Mouse (Mus musculus) kidney, postnatal 0 days (tissue): ENCODE data around the gene Mapt. TPM values are rescaled to one million over a fixed set of nuclear protein-coding genes. Genes with fewer than 3 reads are reported as not detected.

Experiments used
- ATAC-seq: fragments of 200-750 bp; cut with Nextera tagmentation; replicated peaks from 2 replicates; pipeline ENCODE4 v1.8.0; 2017; ENCODE audit warnings: low read depth, moderate number of reproducible peaks, moderate TSS enrichment, moderate library complexity; ENCODE audit not compliant: low FRiP score
- DNase-seq: peaks from one replicate; pipeline ENCODE4 v3.0.0-alpha.2; 2016; ENCODE audit warnings: low spot score
- H3K27ac ChIP-seq: fragments of 300-500 bp; sonication (generic); 2 replicates; pipeline ENCODE4 v1.5.1; 2014; ENCODE audit warnings: mild to moderate bottlenecking
- H3K27me3 ChIP-seq: fragments of 300-500 bp; sonication (generic); 2 replicates; pipeline ENCODE4 v1.6.1; 2014; ENCODE audit warnings: low read length, mixed read lengths; ENCODE audit not compliant: insufficient read depth
- H3K36me3 ChIP-seq: fragments of 300-500 bp; sonication (generic); 2 replicates; pipeline ENCODE4 v1.6.1; 2014; ENCODE audit warnings: low read length, mixed read lengths; ENCODE audit not compliant: insufficient read depth
- H3K4me1 ChIP-seq: fragments of 300-500 bp; sonication (generic); replicated peaks from 2 replicates; pipeline ENCODE4 v1.6.1; 2014; ENCODE audit warnings: antibody characterized with exemption, low read length, mixed read lengths; ENCODE audit not compliant: insufficient read depth
- H3K4me2 ChIP-seq: fragments of 300-500 bp; sonication (generic); 2 replicates; pipeline ENCODE4 v1.6.1; 2014; ENCODE audit warnings: mild to moderate bottlenecking, low read length, moderate library complexity, mixed read lengths
- H3K4me3 ChIP-seq: fragments of 300-500 bp; sonication (generic); replicated peaks from 2 replicates; pipeline ENCODE4 v1.5.1; 2014; ENCODE audit warnings: low read depth, low read length
- H3K9ac ChIP-seq: fragments of 300-500 bp; sonication (generic); 2 replicates; pipeline ENCODE4 v1.6.1; 2014; ENCODE audit warnings: low read depth, low read length
- H3K9me3 ChIP-seq: fragments of 300-500 bp; sonication (generic); replicated peaks from 2 replicates; pipeline ENCODE4 v1.6.1; 2016; ENCODE audit warnings: low read length, inconsistent platforms, mixed read lengths
- CTCF ChIP-seq: IDR thresholded peaks from 2 replicates; pipeline ENCODE4 v1.5.1; 2016; ENCODE audit warnings: antibody characterized with exemption, low read depth, mild to moderate bottlenecking, moderate library complexity
- WGBS: fragments of 180-500 bp; shearing (Covaris S2); extraction: QIAGEN DNeasy Blood & Tissue Kit; methylation state at CpG from one replicate; pipeline ENCODE4 v1.1.7; 2014; 5-methylcytosine and 5-hydroxymethylcytosine counted together
- polyA plus RNA-seq: library from polyadenylated mRNA; unstranded; fragments of >200 nt; fragmentation: Nextera tagmentation; extraction: Ambion mirVana; gene quantifications from 2 replicates; pipeline ENCODE4 v1.2.1, GENCODE M21; 2015

Mapt gene
- polyA plus RNA-seq, 1 experiment from 2014 or later = 6.7 TPM

GRCm38 (mm10) chr11:104251121-104251520 is 19.9 kb downstream of the Mapt start:
- ATAC-seq (no peak), DNase-seq (no peak)
- Histone ChIP-seq H3K36me3 (no peaks in the 10 kb centered on the region), H3K4me2 (no peak overlapping the region), H3K4me1 (peaks cover 4% of the 10 kb centered on the region; the same call in 1 of the 2 replicates), H3K27ac (no peak overlapping the region), H3K9me3 (no peaks in the 10 kb centered on the region), H3K27me3 (no peaks in the 10 kb centered on the region), H3K9ac (no peak overlapping the region), H3K4me3 (no peak overlapping the region)
- TF ChIP-seq CTCF = no peak
- 48% methylated on average over 6 of the region's 6 CpGs for WGBS

- Histone ChIP-seq H3K27me3 (no peaks in the 10 kb centered on the region), H3K36me3 (no peaks in the 10 kb centered on the region), H3K9ac (no peak overlapping the region), H3K4me3 (no peak overlapping the region), H3K27ac (no peak overlapping the region), H3K4me1 (no peaks in the 10 kb centered on the region; the same call in 1 of the 2 replicates), H3K4me2 (no peak overlapping the region), H3K9me3 (no peaks in the 10 kb centered on the region)
- 54% methylated on average over 3 of the region's 3 CpGs for WGBS
- ATAC-seq (no peak), DNase-seq (no peak)
- no peak for TF ChIP-seq CTCF
Measured at GRCm38 (mm10) chr11:104252094-104252493, 20.9 kb downstream of the Mapt start.

- no peak overlapping the region for H3K27ac ChIP-seq
- WGBS = 82% methylated on average over 10 of the region's 10 CpGs
- DNase-seq = no peak
- H3K9ac ChIP-seq = no peak overlapping the region
- H3K27me3 ChIP-seq = no peaks in the 10 kb centered on the region
- no peak overlapping the region for H3K4me2 ChIP-seq
- TF ChIP-seq CTCF = no peak
- H3K4me1 ChIP-seq = no peaks in the 10 kb centered on the region
- no peak for ATAC-seq
- H3K4me3 ChIP-seq = no peak overlapping the region
- no peaks in the 10 kb centered on the region for H3K36me3 ChIP-seq
- H3K9me3 ChIP-seq = no peaks in the 10 kb centered on the region
Measured at GRCm38 (mm10) chr11:104254408-104255039, 23.3 kb downstream of the Mapt start.

GRCm38 (mm10) chr11:104256179-104256578 is 25.0 kb downstream of the Mapt start:
- Histone ChIP-seq H3K27ac (no peak overlapping the region), H3K27me3 (no peaks in the 10 kb centered on the region), H3K4me2 (no peak overlapping the region), H3K4me1 (no peaks in the 10 kb centered on the region), H3K36me3 (no peaks in the 10 kb centered on the region), H3K9ac (no peak overlapping the region), H3K4me3 (no peak overlapping the region), H3K9me3 (no peaks in the 10 kb centered on the region)
- DNase-seq (no peak), ATAC-seq (no peak)
- 92% methylated on average over 2 of the region's 2 CpGs for WGBS
- TF ChIP-seq CTCF = no peak

GRCm38 (mm10) chr11:104258991-104259390 is 27.8 kb downstream of the Mapt start:
- no peak for TF ChIP-seq CTCF
- DNase-seq = no peak
- no peaks in the 10 kb centered on the region for H3K9me3 ChIP-seq
- H3K27ac ChIP-seq = no peak overlapping the region
- ATAC-seq = no peak
- 25% methylated on average over 4 of the region's 4 CpGs for WGBS
- no peak overlapping the region for H3K4me2 ChIP-seq
- H3K9ac ChIP-seq = no peak overlapping the region
- no peaks in the 10 kb centered on the region for H3K4me1 ChIP-seq
- no peaks in the 10 kb centered on the region for H3K27me3 ChIP-seq
- no peaks in the 10 kb centered on the region for H3K36me3 ChIP-seq
- no peak overlapping the region for H3K4me3 ChIP-seq

GRCm38 (mm10) chr11:104264683-104265082 is 33.5 kb downstream of the Mapt start:
- ATAC-seq = peak; percentile 77
- DNase-seq = no peak
- H3K36me3 ChIP-seq = no peaks in the 10 kb centered on the region
- H3K9ac ChIP-seq = no peak overlapping the region
- H3K9me3 ChIP-seq = no peaks in the 10 kb centered on the region
- no peak overlapping the region for H3K4me2 ChIP-seq
- no peak overlapping the region for H3K4me3 ChIP-seq
- TF ChIP-seq CTCF = no peak
- H3K4me1 ChIP-seq = no peaks in the 10 kb centered on the region
- H3K27ac ChIP-seq = peak overlapping the region; percentile 25; the same call in 1 of the 2 replicates
- 41% methylated on average over 6 of the region's 6 CpGs for WGBS
- no peaks in the 10 kb centered on the region for H3K27me3 ChIP-seq

GRCm38 (mm10) chr11:104265669-104266068 is 34.5 kb downstream of the Mapt start:
- Histone ChIP-seq H3K36me3 (no peaks in the 10 kb centered on the region), H3K9me3 (no peaks in the 10 kb centered on the region), H3K4me3 (no peak overlapping the region), H3K27me3 (no peaks in the 10 kb centered on the region), H3K4me1 (no peaks in the 10 kb centered on the region), H3K27ac (no peak overlapping the region), H3K4me2 (no peak overlapping the region), H3K9ac (no peak overlapping the region)
- no peak for DNase-seq
- ATAC-seq = no peak
- TF ChIP-seq CTCF = no peak
